Mouse (Mus musculus): ENCODE data around the gene Tspan18.

DNA sequence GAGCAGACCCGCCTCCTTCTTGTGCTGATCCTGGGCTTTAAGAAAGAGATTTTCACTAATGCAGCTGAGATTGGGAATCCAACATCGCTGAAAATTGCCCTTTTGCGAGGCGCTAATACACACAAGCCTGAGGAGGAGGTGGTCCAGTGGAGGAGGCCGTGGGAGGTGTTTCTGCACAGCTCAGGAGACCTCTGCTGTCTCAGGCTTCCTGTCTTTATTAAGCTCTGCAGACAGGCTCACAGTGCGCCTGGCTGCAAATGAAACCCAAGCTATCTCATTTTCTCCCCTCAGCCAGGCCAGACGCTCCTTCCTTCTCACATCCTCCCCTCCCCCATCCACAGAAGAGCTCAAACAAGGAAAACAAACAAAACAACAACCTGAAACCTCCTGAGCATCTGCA, 9.6 kb downstream of the Tspan18 start:
- TF ChIP-seq POLR2A (IDR thresholded peaks at IDR 0.05; ENCODE audit: low read depth, low read length) (no peak), CTCF (IDR thresholded peaks at IDR 0.05; ENCODE audit: extremely low read depth, insufficient read length, insufficient replicate concordance, low read depth, low read length) (no peak)
